In genomic region chr7:128392071-128392971, GRCm38 (mm10) we compare ENCODE assay signal across 10 mouse cellular contexts. TPM values are rescaled to one million over a fixed set of nuclear protein-coding genes. Genes with fewer than 3 reads are reported as not detected.
DNase-seq lines count a peak whose midpoint lies in the region; ATAC-seq and TF ChIP-seq lines count a peak whose summit lies in the region.
"Had no signal": no experiment of that assay in that cellular context is flagged by ENCODE, and none has a peak within 500 bp of the region (broad histone marks: within the 10 kb centered on the region; RNA-seq: fewer than 3 reads in every experiment).

No protein-coding gene starts in this region.

- no peak overlapping the region for H3K27ac ChIP-seq in kidney, adult 2 months (ENCODE audit: insufficient read depth, low read depth, low read length)
- no peak overlapping the region for H3K27ac ChIP-seq in kidney, embryonic 16.5 days (ENCODE audit: low read length)
- peak overlapping the region; percentile 68 for H3K27ac ChIP-seq in bone marrow, adult 2 months (ENCODE audit: control insufficient read depth, insufficient read depth, low read depth, low read length, poor library complexity)
- no peak overlapping the region for H3K27ac ChIP-seq in midbrain, embryonic 11.5 days (ENCODE audit: low read depth, low read length)
- H3K27ac ChIP-seq: kidney, postnatal 0 days had no signal

- 76% methylated on average over 18 of the region's 18 CpGs for WGBS in kidney, adult 2 months
- 68% methylated on average over 18 of the region's 18 CpGs for WGBS in kidney, embryonic 16.5 days
- 5% methylated on average over 18 of the region's 18 CpGs for WGBS in bone marrow, adult 2 months
- 82% methylated on average over 18 of the region's 18 CpGs for WGBS in midbrain, embryonic 11.5 days

- no peak for ATAC-seq in kidney, embryonic 16.5 days (ENCODE audit: low FRiP score, low TSS enrichment)
- ATAC-seq in midbrain, embryonic 11.5 days (ENCODE audit: low FRiP score): no peak
- ATAC-seq: Patski had no signal

- no peak overlapping the region for H3K4me2 ChIP-seq in kidney, embryonic 16.5 days (replicated peaks; ENCODE audit: low read depth, low read length)
- no peak overlapping the region for H3K4me2 ChIP-seq in midbrain, embryonic 11.5 days

- no peaks in the 10 kb centered on the region for H3K27me3 ChIP-seq in kidney, adult 2 months (replicated peaks; ENCODE audit: control insufficient read depth, insufficient read depth, low read length)
- H3K27me3 ChIP-seq in kidney, embryonic 16.5 days (ENCODE audit: insufficient read depth, low read length): no peaks in the 10 kb centered on the region
- H3K27me3 ChIP-seq in midbrain, embryonic 11.5 days (ENCODE audit: control insufficient read depth, insufficient read depth, low read length): no peaks in the 10 kb centered on the region
- H3K27me3 ChIP-seq: Patski had no signal

- H3K4me3 ChIP-seq in kidney, adult 2 months (ENCODE audit: insufficient read depth, low read depth, low read length): no peak overlapping the region
- H3K4me3 ChIP-seq in kidney, embryonic 16.5 days (ENCODE audit: low read length): no peak overlapping the region
- no peak overlapping the region for H3K4me3 ChIP-seq in bone marrow, adult 2 months (replicated peaks; ENCODE audit: control insufficient read depth, low read depth, low read length)
- no peak overlapping the region for H3K4me3 ChIP-seq in midbrain, embryonic 11.5 days (ENCODE audit: low read depth, low read length)

- H3K4me1 ChIP-seq in kidney, adult 2 months (ENCODE audit: control insufficient read depth, insufficient read depth, low read length): no peaks in the 10 kb centered on the region
- H3K4me1 ChIP-seq in kidney, embryonic 16.5 days (ENCODE audit: insufficient read depth, low read length): peaks cover 13% of the 10 kb centered on the region
- peaks cover 11% of the 10 kb centered on the region for H3K4me1 ChIP-seq in bone marrow, adult 2 months (ENCODE audit: control insufficient read depth, insufficient read depth, low read length)
- H3K4me1 ChIP-seq in midbrain, embryonic 11.5 days (ENCODE audit: control insufficient read depth, insufficient read depth, low read length): peaks cover 3% of the 10 kb centered on the region; the same call in 1 of the 2 replicates

- intact Hi-C loops in heart, postnatal 25 days (cut with DNase I): no loop called here

- H3K36me3 ChIP-seq in kidney, adult 2 months (ENCODE audit: control insufficient read depth, insufficient read depth, low read length): no peaks in the 10 kb centered on the region
- no peaks in the 10 kb centered on the region for H3K36me3 ChIP-seq in kidney, embryonic 16.5 days (ENCODE audit: insufficient read depth, low read length)
- H3K36me3 ChIP-seq in midbrain, embryonic 11.5 days (ENCODE audit: control insufficient read depth, insufficient read depth, low read length): no peaks in the 10 kb centered on the region

- TF ChIP-seq POLR2A in kidney, adult 2 months (IDR thresholded peaks at IDR 0.05; ENCODE audit: low read depth, low read length): no peak
- 0 out of 2 replicates have a peak, but pooled peaks have one; percentile 19 for TF ChIP-seq POLR2A in bone marrow, adult 2 months (IDR thresholded peaks at IDR 0.05; ENCODE audit: borderline replicate concordance, control insufficient read depth, low read depth, low read length)

- no peaks in the 10 kb centered on the region for H3K9me3 ChIP-seq in kidney, embryonic 16.5 days (ENCODE audit: low read length)
- no peaks in the 10 kb centered on the region for H3K9me3 ChIP-seq in midbrain, embryonic 11.5 days (ENCODE audit: control insufficient read depth, low read length)

- peak; percentile 28 for DNase-seq in kidney, adult 2 months
- peak; percentile 17 for DNase-seq in heart, postnatal 25 days (ENCODE audit: low spot score)
- DNase-seq in lung, postnatal 36 days: peak; percentile 59
- peak; percentile 90 for DNase-seq in thymus, postnatal 0 days (ENCODE audit: low spot score)
- DNase-seq in midbrain, embryonic 11.5 days (ENCODE audit: low spot score, missing footprints): no peak
- DNase-seq in adrenal gland, postnatal 14 days: no peak

- H3K9ac ChIP-seq in kidney, embryonic 16.5 days (replicated peaks; ENCODE audit: low read length): no peak overlapping the region
- no peak overlapping the region for H3K9ac ChIP-seq in midbrain, embryonic 11.5 days (ENCODE audit: low read length)

- TF ChIP-seq CTCF in kidney, adult 2 months (conservative IDR thresholded peaks at IDR 0.05; ENCODE audit: insufficient read depth, insufficient read length, low read depth, low read length): no peak
- no peak for TF ChIP-seq CTCF in bone marrow, adult 2 months (IDR thresholded peaks at IDR 0.05; ENCODE audit: control insufficient read depth, insufficient read depth, low read length)

RNA-seq across cellular contexts. Expression of gene Rgs10, which starts 26.2 kb away (rescaled TPM):
- polyA plus RNA-seq in kidney, adult 2 months (2012; rRNA removed): 2.3 and 5.1 TPM in 2 replicates
- polyA plus RNA-seq in kidney, embryonic 16.5 days (2015; fragmentation: Nextera tagmentation; extraction: Ambion mirVana): 7.7 and 7.8 TPM in 2 replicates
- polyA plus RNA-seq in bone marrow, adult 2 months (2011; ENCODE audit: insufficient read depth, insufficient read length, low replicate concordance, missing spikeins): 89.2 and 118 TPM in 2 replicates
- total RNA-seq in heart, postnatal 25 days (2021): 10 to 100 TPM; 10.7 to 11.8 TPM
- 243 and 265 TPM in 2 replicates for polyA plus RNA-seq in thymus, postnatal 0 days (2015; fragmentation: Nextera tagmentation; extraction: Ambion mirVana)
- 10.0 and 11.7 TPM in 2 replicates for polyA plus RNA-seq in midbrain, embryonic 11.5 days (2014; fragmentation: Nextera tagmentation; extraction: Ambion mirVana)
- 14.4 and 22.4 TPM in 2 replicates for total RNA-seq in adrenal gland, postnatal 14 days (2021)

Comparison
In these comparisons a context has a peak if more than half of its experiments do, and no peak if none do; other contexts are left out.
1. DNase-seq: peak in kidney, adult 2 months (single experiment), heart, postnatal 25 days (single experiment), lung, postnatal 36 days (single experiment) and thymus, postnatal 0 days (single experiment); none in midbrain, embryonic 11.5 days (single experiment) and adrenal gland, postnatal 14 days (single experiment).